Mouse (Mus musculus): ENCODE measurements at regions not wholly inside any gene's neighbourhood (a gene's known extent, or its start where the extent isn't known, plus 50 kb on each side); places are given as distances from the start of the nearest gene placed in this dataset.

GRCm38 (mm10) chr3:20655345-20655744 lies 288.4 kb upstream of the Agtr1b start:
- no peak overlapping the region for H3K4me2 ChIP-seq
- 0% methylated on average over 1 of the region's 1 CpGs for WGBS
- peaks cover 7% of the 10 kb centered on the region; the same call in 1 of the 2 replicates for H3K4me1 ChIP-seq (replicated peaks)
- no peak for ATAC-seq (ENCODE audit: low FRiP score, low read depth)
- H3K27ac ChIP-seq (replicated peaks), result no peak overlapping the region
- H3K27me3 ChIP-seq, result no peaks in the 10 kb centered on the region
- no peak overlapping the region for H3K9ac ChIP-seq
- no peaks in the 10 kb centered on the region for H3K36me3 ChIP-seq
- H3K4me3 ChIP-seq, result no peak overlapping the region
- H3K9me3 ChIP-seq, result no peaks in the 10 kb centered on the region
